Mouse (Mus musculus) cerebellum, adult 2 months (tissue): ENCODE measurements around the gene Slit1.

Experiments used
- CTCF ChIP-seq: fragments of 200-500 bp; IDR thresholded peaks from 2 replicates; pipeline ENCODE4 v1.5.1; 2011; ENCODE audit warnings: low read depth, mild to moderate bottlenecking, control low read depth, low read length, moderate library complexity, borderline replicate concordance; ENCODE audit not compliant: insufficient read depth
- POLR2A ChIP-seq: fragments of 200-500 bp; IDR thresholded peaks from 2 replicates; pipeline ENCODE4 v1.6.1; 2011; ENCODE audit warnings: low read length, control low read depth, borderline replicate concordance; ENCODE audit not compliant: insufficient read depth

DNA sequence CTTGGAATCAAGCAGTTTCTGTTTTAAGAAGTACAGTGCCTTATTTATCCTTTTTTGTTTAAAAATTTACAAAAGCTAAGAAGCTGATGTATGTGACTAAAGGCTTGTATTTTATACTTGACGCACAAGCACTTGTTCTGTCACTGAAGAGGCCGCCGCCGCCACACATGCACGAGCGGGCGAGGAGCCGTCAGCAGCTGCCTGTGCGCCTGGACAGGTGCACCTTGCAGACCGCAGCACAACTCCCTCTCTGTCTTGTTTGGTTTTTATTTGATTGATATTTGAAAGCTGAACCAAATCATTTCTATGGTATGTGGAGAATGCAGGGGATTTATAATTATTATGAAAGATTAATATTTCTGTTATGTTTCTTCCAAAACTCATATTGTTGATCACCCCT is 156.7 kb downstream of the Slit1 start:
- TF ChIP-seq CTCF, result no peak
- no peak for TF ChIP-seq POLR2A
